Mouse (Mus musculus): ENCODE results near the gene Tmeff1. TPM values are rescaled to one million over a fixed set of nuclear protein-coding genes. Genes with fewer than 3 reads are reported as not detected.

Tmeff1 gene
- polyA plus RNA-seq, 1 experiment: 1.3 TPM

GRCm38 (mm10) chr4:48660619-48661575 lies 75.9 kb downstream of the Tmeff1 start:
- TF ChIP-seq POLR2A (IDR thresholded peaks at IDR 0.05; ENCODE audit: control insufficient read depth, extremely low read depth, insufficient read depth, low read length, poor library complexity) (no peak), CTCF (IDR thresholded peaks at IDR 0.05; ENCODE audit: borderline replicate concordance, control insufficient read depth, extremely low read depth, insufficient read depth, low read length, poor library complexity) (no peak)

DNA sequence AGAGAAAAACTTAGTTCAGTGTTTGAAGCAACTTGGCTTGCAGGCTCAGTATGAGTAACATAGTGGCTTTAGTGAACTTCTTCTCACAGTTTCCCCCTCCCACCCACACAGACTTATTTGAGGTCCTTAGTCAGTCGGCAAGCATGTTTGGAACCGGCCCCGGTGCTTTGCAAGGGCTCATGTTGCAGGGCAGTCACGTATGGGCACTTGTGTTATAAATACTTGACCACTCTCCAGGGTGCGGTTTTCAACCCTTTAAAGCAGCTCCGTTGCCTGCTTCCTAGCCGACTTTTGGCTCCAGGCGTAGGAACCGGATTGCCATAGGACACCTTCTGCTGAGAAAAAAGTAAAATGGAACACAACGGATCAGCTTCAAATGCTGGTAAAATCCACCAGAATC lies 78.3 kb downstream of the Tmeff1 start, which contains the start of gene Cavin4:
Gene Cavin4 (plus strand): TSS at position 244 of the 400 bp plus-strand sequence.
- Histone ChIP-seq H3K4me3 (ENCODE audit: control insufficient read depth, insufficient read depth, low read length) (no peak within 1 kb of the TSS), H3K36me3 (ENCODE audit: control insufficient read depth, insufficient read depth, low read length) (no peaks in the 10 kb centered on the region), H3K4me1 (replicated peaks; ENCODE audit: control insufficient read depth, insufficient read depth, low read length) (no peaks in the 10 kb centered on the region), H3K27ac (ENCODE audit: control insufficient read depth, insufficient read depth, low read length) (no peak within 1 kb of the TSS), H3K27me3 (ENCODE audit: control insufficient read depth, insufficient read depth, low read length) (no peaks in the 10 kb centered on the region)
- no peak for TF ChIP-seq CTCF (IDR thresholded peaks at IDR 0.05; ENCODE audit: borderline replicate concordance, control insufficient read depth, extremely low read depth, insufficient read depth, low read length, poor library complexity)
- no peak for TF ChIP-seq POLR2A (IDR thresholded peaks at IDR 0.05; ENCODE audit: control insufficient read depth, extremely low read depth, insufficient read depth, low read length, poor library complexity)
- 96% methylated on average over 10 of the region's 10 CpGs for WGBS
- DNase-seq: no peak

More at GRCm38 (mm10) chr4:48660619-48661575, 75.9 kb downstream of the Tmeff1 start:
- DNase-seq: no peak
- Histone ChIP-seq H3K27me3 (ENCODE audit: control insufficient read depth, insufficient read depth, low read length) (no peaks in the 10 kb centered on the region), H3K4me3 (ENCODE audit: control insufficient read depth, insufficient read depth, low read length) (no peak overlapping the region), H3K27ac (ENCODE audit: control insufficient read depth, insufficient read depth, low read length) (no peak overlapping the region), H3K36me3 (ENCODE audit: control insufficient read depth, insufficient read depth, low read length) (no peaks in the 10 kb centered on the region), H3K4me1 (replicated peaks; ENCODE audit: control insufficient read depth, insufficient read depth, low read length) (no peaks in the 10 kb centered on the region)
- WGBS: 94% methylated on average over 7 of the region's 7 CpGs

DNA sequence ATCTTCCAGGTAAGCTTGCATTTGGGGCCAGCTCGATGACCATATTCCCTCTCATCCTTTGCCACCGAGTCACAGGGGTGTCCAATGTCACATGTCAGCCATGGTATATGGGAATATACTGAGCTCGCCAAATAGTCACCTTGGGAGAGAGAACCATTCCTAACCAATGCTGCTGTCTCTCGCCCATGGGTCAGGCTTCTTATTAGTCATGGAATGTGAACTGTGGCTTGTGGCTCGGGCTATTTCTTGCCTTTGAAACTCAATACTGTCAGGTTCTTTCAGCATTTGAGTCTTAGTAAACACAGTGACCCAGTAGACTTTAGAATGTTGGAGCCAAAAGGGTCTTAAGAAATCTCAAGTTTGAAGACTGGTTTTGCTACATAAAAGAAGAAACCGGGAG lies 79.0 kb downstream of the Tmeff1 start:
- Histone ChIP-seq H3K27me3 (ENCODE audit: control insufficient read depth, insufficient read depth, low read length) (no peaks in the 10 kb centered on the region), H3K4me3 (ENCODE audit: control insufficient read depth, insufficient read depth, low read length) (no peak overlapping the region), H3K4me1 (replicated peaks; ENCODE audit: control insufficient read depth, insufficient read depth, low read length) (no peaks in the 10 kb centered on the region), H3K27ac (ENCODE audit: control insufficient read depth, insufficient read depth, low read length) (no peak overlapping the region), H3K36me3 (ENCODE audit: control insufficient read depth, insufficient read depth, low read length) (no peaks in the 10 kb centered on the region)
- whole genome bisulfite sequencing: 96% methylated on average over 6 of the region's 6 CpGs
- no peak for DNase-seq
- TF ChIP-seq CTCF (IDR thresholded peaks at IDR 0.05; ENCODE audit: borderline replicate concordance, control insufficient read depth, extremely low read depth, insufficient read depth, low read length, poor library complexity): no peak
- TF ChIP-seq POLR2A (IDR thresholded peaks at IDR 0.05; ENCODE audit: control insufficient read depth, extremely low read depth, insufficient read depth, low read length, poor library complexity): no peak

- 93% methylated on average over 6 of the region's 6 CpGs for WGBS
- no peak for TF ChIP-seq CTCF (IDR thresholded peaks at IDR 0.05; ENCODE audit: borderline replicate concordance, control insufficient read depth, extremely low read depth, insufficient read depth, low read length, poor library complexity)
- TF ChIP-seq POLR2A (IDR thresholded peaks at IDR 0.05; ENCODE audit: control insufficient read depth, extremely low read depth, insufficient read depth, low read length, poor library complexity): no peak
- H3K36me3 ChIP-seq (ENCODE audit: control insufficient read depth, insufficient read depth, low read length): no peaks in the 10 kb centered on the region
- no peaks in the 10 kb centered on the region for H3K27me3 ChIP-seq (ENCODE audit: control insufficient read depth, insufficient read depth, low read length)
- no peak overlapping the region for H3K4me3 ChIP-seq (ENCODE audit: control insufficient read depth, insufficient read depth, low read length)
- DNase-seq: no peak
- H3K27ac ChIP-seq (ENCODE audit: control insufficient read depth, insufficient read depth, low read length): no peak overlapping the region
- H3K4me1 ChIP-seq (replicated peaks; ENCODE audit: control insufficient read depth, insufficient read depth, low read length): no peaks in the 10 kb centered on the region
Measured at GRCm38 (mm10) chr4:48667279-48667678, 82.3 kb downstream of the Tmeff1 start.

DNA sequence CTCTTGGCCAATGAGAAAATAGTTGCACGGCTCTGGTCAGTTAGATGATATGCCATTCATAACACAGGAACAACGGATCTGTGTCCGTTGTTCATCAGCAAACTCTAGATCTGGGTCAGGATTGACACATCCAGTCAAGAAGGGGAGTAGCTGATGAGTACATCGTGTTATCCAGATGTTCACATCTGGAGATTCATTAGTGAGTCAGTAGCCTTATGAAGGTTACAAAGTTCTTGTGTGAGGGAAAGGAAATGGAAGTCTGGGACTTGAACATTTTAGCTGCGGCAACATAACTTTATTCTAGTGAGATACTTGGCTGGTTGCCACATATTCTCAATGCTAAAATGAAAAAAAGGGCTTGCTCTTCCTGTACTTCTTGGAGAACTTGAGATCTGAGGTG lies 87.9 kb downstream of the Tmeff1 start:
- WGBS: 85% methylated on average over 5 of the region's 5 CpGs

GRCm38 (mm10) chr4:48674412-48674811 lies 89.4 kb downstream of the Tmeff1 start:
- WGBS: 12% methylated on average over 7 of the region's 7 CpGs
- Histone ChIP-seq H3K36me3 (ENCODE audit: control insufficient read depth, insufficient read depth, low read length) (no peaks in the 10 kb centered on the region), H3K4me3 (ENCODE audit: control insufficient read depth, insufficient read depth, low read length) (no peak overlapping the region), H3K4me1 (replicated peaks; ENCODE audit: control insufficient read depth, insufficient read depth, low read length) (no peaks in the 10 kb centered on the region), H3K27ac (ENCODE audit: control insufficient read depth, insufficient read depth, low read length) (no peak overlapping the region), H3K27me3 (ENCODE audit: control insufficient read depth, insufficient read depth, low read length) (no peaks in the 10 kb centered on the region)
- DNase-seq: no peak
- TF ChIP-seq POLR2A (IDR thresholded peaks at IDR 0.05; ENCODE audit: control insufficient read depth, extremely low read depth, insufficient read depth, low read length, poor library complexity): no peak
- TF ChIP-seq CTCF (IDR thresholded peaks at IDR 0.05; ENCODE audit: borderline replicate concordance, control insufficient read depth, extremely low read depth, insufficient read depth, low read length, poor library complexity): no peak

More for the DNA sequence above, 87.9 kb downstream of the Tmeff1 start:
- no peaks in the 10 kb centered on the region for H3K27me3 ChIP-seq (ENCODE audit: control insufficient read depth, insufficient read depth, low read length)
- H3K27ac ChIP-seq (ENCODE audit: control insufficient read depth, insufficient read depth, low read length): no peak overlapping the region
- TF ChIP-seq POLR2A (IDR thresholded peaks at IDR 0.05; ENCODE audit: control insufficient read depth, extremely low read depth, insufficient read depth, low read length, poor library complexity): no peak
- TF ChIP-seq CTCF (IDR thresholded peaks at IDR 0.05; ENCODE audit: borderline replicate concordance, control insufficient read depth, extremely low read depth, insufficient read depth, low read length, poor library complexity): no peak
- H3K4me1 ChIP-seq (replicated peaks; ENCODE audit: control insufficient read depth, insufficient read depth, low read length): no peaks in the 10 kb centered on the region
- no peak for DNase-seq
- H3K4me3 ChIP-seq (ENCODE audit: control insufficient read depth, insufficient read depth, low read length): no peak overlapping the region
- H3K36me3 ChIP-seq (ENCODE audit: control insufficient read depth, insufficient read depth, low read length): no peaks in the 10 kb centered on the region

Measured in thymus, adult 2 months (tissue).